Mouse (Mus musculus) embryo, embryonic 10 days (tissue): Measurements from ENCODE around the gene Fzd9.
"Not testable (repeated sequence)": the region's sequence is repeated elsewhere in the genome, so short reads cannot be mapped to it uniquely, and the experiment has no call there.

ENCODE experiments used
- DNase-seq: peaks from one replicate; pipeline ENCODE4 v3.0.0-alpha.2; 2015; ENCODE audit warnings: low spot score

Gene Fzd9

GRCm38 (mm10) chr5:135248956-135249676, 1.9 kb downstream of the Fzd9 start:
- no peak for DNase-seq

- no peak for DNase-seq
Measured at GRCm38 (mm10) chr5:135247337-135247736, 3.7 kb downstream of the Fzd9 start.

- DNase-seq = no peak
Measured at GRCm38 (mm10) chr5:135246531-135246930, 4.5 kb downstream of the Fzd9 start.

- no peak for DNase-seq
Measured at GRCm38 (mm10) chr5:135243166-135243565, 7.9 kb downstream of the Fzd9 start.

GRCm38 (mm10) chr5:135242608-135243007, 8.4 kb downstream of the Fzd9 start:
- no peak for DNase-seq

- DNase-seq = no peak
Measured at GRCm38 (mm10) chr5:135242136-135242535, 8.9 kb downstream of the Fzd9 start.

GRCm38 (mm10) chr5:135241474-135241873, 9.6 kb downstream of the Fzd9 start:
- DNase-seq = no peak

- DNase-seq = no peak
Measured at GRCm38 (mm10) chr5:135238832-135239231, 12.2 kb downstream of the Fzd9 start.

GRCm38 (mm10) chr5:135236571-135236970, 14.5 kb downstream of the Fzd9 start:
- DNase-seq = peak; percentile 79

GRCm38 (mm10) chr5:135233166-135233920, 17.7 kb downstream of the Fzd9 start:
- DNase-seq = no peak

- DNase-seq = no peak
Measured at GRCm38 (mm10) chr5:135230186-135230585, 20.8 kb downstream of the Fzd9 start.

- DNase-seq = not testable (repeated sequence)
Measured at GRCm38 (mm10) chr5:135225879-135226278, 25.2 kb downstream of the Fzd9 start.

- DNase-seq = no peak
Measured at GRCm38 (mm10) chr5:135224169-135224568, 26.9 kb downstream of the Fzd9 start.

GRCm38 (mm10) chr5:135222066-135222465, 29.0 kb downstream of the Fzd9 start:
- DNase-seq = no peak

GRCm38 (mm10) chr5:135220941-135221340, 30.1 kb downstream of the Fzd9 start:
- no peak for DNase-seq

- DNase-seq = no peak
Measured at GRCm38 (mm10) chr5:135216871-135217270, 34.2 kb downstream of the Fzd9 start.

- DNase-seq = no peak
Measured at GRCm38 (mm10) chr5:135208197-135208596, 42.8 kb downstream of the Fzd9 start.

GRCm38 (mm10) chr5:135202763-135203162, 48.3 kb downstream of the Fzd9 start:
- no peak for DNase-seq
